Mouse (Mus musculus) layer of hippocampus, postnatal 25 days (tissue): ENCODE results near the gene Tnfrsf23. TPM values are rescaled to one million over a fixed set of nuclear protein-coding genes. Genes with fewer than 3 reads are reported as not detected.
"Not testable (repeated sequence)": the region's sequence is repeated elsewhere in the genome, so short reads cannot be mapped to it uniquely, and the experiment has no call there.

Experiments used
- DNase-seq, 2 experiments: peaks; one replicate each; pipeline ENCODE4 v3.0.0; 2022; ENCODE audit warnings: mixed read lengths in 2 of 2, low spot score in 1 of 2; ENCODE audit errors: extremely low spot score in 1 of 2
- total RNA-seq, 2 experiments: library from RNA; stranded (reverse); gene quantifications; 2 replicates each; pipeline ENCODE4 v1.2.3; 2021

The Tnfrsf23 gene
- 1 to 10 TPM; 1.1 TPM for total RNA-seq

- peak; percentile 36 to 48 for DNase-seq
Observed at GRCm38 (mm10) chr7:143685359-143686067, at the start of gene Tnfrsf23. Gene Tnfrsf23, minus strand, starts transcription at chr7:143685872.

GRCm38 (mm10) chr7:143733746-143734145 lies 48.1 kb upstream of the Tnfrsf23 start:
- DNase-seq = no peak

GRCm38 (mm10) chr7:143729886-143730285 lies 44.2 kb upstream of the Tnfrsf23 start:
- no peak for DNase-seq

- no peak for DNase-seq
Observed at GRCm38 (mm10) chr7:143726396-143726795, 40.7 kb upstream of the Tnfrsf23 start.

GRCm38 (mm10) chr7:143723841-143724240 lies 38.2 kb upstream of the Tnfrsf23 start:
- no peak for DNase-seq

- peak in 1 of 2 experiments; percentile 18 for DNase-seq
Observed at GRCm38 (mm10) chr7:143722646-143723045, 37.0 kb upstream of the Tnfrsf23 start.

- DNase-seq = no peak
Observed at GRCm38 (mm10) chr7:143717811-143718210, 32.1 kb upstream of the Tnfrsf23 start.

- no peak for DNase-seq
Observed at GRCm38 (mm10) chr7:143713421-143713820, 27.7 kb upstream of the Tnfrsf23 start.

- no peak for DNase-seq
Observed at GRCm38 (mm10) chr7:143712771-143713348, 27.2 kb upstream of the Tnfrsf23 start.

- no peak for DNase-seq
Observed at GRCm38 (mm10) chr7:143712023-143712422, 26.4 kb upstream of the Tnfrsf23 start.

- DNase-seq = no peak
Observed at GRCm38 (mm10) chr7:143711381-143711780, 25.7 kb upstream of the Tnfrsf23 start.

GRCm38 (mm10) chr7:143709395-143709794 lies 23.7 kb upstream of the Tnfrsf23 start:
- DNase-seq = no peak

- DNase-seq = peak; percentile 80 to 98
Observed at GRCm38 (mm10) chr7:143706697-143707438, 21.2 kb upstream of the Tnfrsf23 start.

GRCm38 (mm10) chr7:143696140-143696539 lies 10.5 kb upstream of the Tnfrsf23 start:
- peak in 1 of 2 experiments; percentile 26 for DNase-seq

GRCm38 (mm10) chr7:143694550-143694949 lies 8.9 kb upstream of the Tnfrsf23 start:
- DNase-seq = no peak

- DNase-seq = no peak
Observed at GRCm38 (mm10) chr7:143692746-143693510, 7.3 kb upstream of the Tnfrsf23 start.

- DNase-seq = no peak
Observed at GRCm38 (mm10) chr7:143691909-143692308, 6.2 kb upstream of the Tnfrsf23 start.

- DNase-seq = no peak
Observed at GRCm38 (mm10) chr7:143691181-143691580, 5.5 kb upstream of the Tnfrsf23 start.

GRCm38 (mm10) chr7:143689946-143690345 lies 4.3 kb upstream of the Tnfrsf23 start:
- DNase-seq = no peak

GRCm38 (mm10) chr7:143689481-143689880 lies 3.8 kb upstream of the Tnfrsf23 start:
- DNase-seq = no peak

GRCm38 (mm10) chr7:143686676-143687075 lies 1.0 kb upstream of the Tnfrsf23 start:
- DNase-seq = not testable (repeated sequence)
